Mouse (Mus musculus): ENCODE results near the gene Tmem256.
A peak's percentile ranks its signal among the peaks of the same experiment; 100 is the strongest.
"Not testable (repeated sequence)": the region's sequence is repeated elsewhere in the genome, so short reads cannot be mapped to it uniquely, and the experiment has no call there.

Gene Tmem256

DNA sequence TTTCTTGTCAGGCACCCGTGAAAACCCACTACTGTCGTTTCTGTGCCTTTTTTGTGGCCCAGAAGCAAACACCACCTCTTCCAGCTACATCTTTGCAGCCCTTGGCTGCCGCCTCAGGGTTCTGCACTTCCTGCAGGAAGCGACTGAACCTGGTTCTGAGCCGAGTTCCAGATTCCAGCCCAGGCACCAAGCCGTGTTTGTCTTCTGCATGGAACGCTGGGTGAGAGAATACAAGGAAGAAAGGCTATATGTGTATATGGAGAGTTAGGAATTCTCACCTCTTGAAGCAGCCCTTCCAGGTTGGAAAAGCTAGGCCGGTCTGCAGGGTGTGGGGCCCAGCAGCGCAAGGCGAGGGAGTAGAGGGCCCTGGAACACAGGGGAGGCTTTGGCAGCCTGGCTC, 16.4 kb downstream of the Tmem256 start:
- DNase-seq (ENCODE audit: low spot score in 2 of 2): no peak

DNA sequence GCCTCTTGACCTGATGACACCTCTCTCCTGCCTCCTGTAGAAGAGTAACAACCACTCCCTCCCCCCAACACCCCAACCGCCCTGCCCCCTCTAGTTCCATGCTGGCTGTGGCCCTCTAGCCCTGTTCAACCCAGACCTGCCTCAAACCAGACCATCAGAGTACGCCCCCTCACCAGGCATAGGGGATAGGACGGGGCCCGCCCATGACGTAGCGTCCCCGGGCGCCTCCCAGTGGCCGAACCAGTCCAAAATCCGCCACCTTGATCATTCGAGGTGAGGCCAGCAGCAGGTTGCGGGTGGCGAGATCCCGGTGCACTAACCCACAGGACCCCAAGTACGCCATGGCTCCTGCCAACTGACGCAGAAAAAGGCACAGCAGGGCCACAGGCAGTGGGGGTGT, 17.0 kb downstream of the Tmem256 start:
- no peak for DNase-seq (ENCODE audit: low spot score in 2 of 2)

DNA sequence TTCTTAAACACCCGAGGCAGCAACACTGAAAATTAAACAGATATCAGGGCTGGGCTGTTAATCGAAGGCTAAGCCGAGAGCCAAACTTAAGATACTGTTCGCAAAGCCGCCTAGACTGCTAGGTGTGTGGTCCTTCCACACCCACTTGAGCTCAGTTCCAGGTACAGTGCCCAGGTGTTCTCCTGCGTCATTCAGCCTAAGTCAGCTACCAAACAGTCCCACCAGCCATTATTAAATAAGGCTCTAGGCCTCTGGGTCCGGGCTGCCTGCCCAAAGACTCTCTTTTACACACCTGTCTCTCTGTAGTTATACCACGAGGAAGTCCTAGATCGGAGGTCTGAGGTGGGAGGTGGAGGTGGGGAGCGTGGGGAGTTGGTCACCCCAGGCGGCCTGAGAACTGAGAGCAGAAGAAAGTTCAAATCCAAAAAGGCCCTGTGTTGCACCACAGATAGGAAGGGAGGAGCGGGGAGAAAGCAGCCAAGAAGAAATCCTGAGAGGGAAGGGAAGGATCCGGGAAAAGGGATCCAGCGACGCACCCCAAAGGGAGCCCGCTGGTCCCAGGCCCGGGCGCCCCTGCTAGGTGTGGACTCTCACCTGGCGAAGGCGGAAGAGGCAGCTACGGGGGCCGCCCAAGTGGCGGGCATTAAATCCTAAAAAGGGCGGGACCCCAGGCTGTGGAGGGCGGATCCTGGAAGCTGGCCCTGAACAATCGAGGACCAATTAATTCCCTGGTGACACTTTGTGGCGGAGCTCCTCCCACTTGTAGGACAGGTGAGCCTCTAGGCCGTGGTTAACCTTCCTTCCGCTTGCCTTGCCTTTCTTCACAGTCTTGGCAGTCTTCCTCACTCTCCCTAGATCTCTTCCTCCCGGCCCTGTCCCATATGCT, 20.0 kb downstream of the Tmem256 start, which contains the start of gene Tnk1:
TSS of gene Tnk1 (minus strand) at position 618 of the 886 bp plus-strand sequence.
- DNase-seq (ENCODE audit: low spot score in 2 of 2): no peak

DNA sequence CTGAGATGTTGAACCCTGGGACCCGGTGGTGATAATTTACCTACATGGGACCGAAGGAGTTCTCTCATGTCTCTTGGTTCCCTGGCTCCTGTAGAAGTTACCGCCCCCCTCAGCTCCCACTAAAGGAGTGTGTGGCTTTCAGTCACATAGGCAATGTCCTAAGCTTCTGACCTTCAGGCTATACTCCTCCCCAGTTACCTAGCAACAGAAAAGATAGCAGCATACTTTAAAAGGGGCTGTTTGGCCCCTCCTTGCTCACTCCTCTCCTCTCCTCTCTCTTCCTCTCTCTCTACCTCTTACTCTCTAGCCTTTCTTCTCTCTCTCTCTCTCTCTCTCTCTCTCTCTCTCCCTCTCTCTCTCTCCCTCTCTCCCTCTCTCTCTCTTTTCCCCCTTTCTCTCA, 25.4 kb downstream of the Tmem256 start:
- DNase-seq (ENCODE audit: low spot score in 2 of 2): not testable (repeated sequence)

DNA sequence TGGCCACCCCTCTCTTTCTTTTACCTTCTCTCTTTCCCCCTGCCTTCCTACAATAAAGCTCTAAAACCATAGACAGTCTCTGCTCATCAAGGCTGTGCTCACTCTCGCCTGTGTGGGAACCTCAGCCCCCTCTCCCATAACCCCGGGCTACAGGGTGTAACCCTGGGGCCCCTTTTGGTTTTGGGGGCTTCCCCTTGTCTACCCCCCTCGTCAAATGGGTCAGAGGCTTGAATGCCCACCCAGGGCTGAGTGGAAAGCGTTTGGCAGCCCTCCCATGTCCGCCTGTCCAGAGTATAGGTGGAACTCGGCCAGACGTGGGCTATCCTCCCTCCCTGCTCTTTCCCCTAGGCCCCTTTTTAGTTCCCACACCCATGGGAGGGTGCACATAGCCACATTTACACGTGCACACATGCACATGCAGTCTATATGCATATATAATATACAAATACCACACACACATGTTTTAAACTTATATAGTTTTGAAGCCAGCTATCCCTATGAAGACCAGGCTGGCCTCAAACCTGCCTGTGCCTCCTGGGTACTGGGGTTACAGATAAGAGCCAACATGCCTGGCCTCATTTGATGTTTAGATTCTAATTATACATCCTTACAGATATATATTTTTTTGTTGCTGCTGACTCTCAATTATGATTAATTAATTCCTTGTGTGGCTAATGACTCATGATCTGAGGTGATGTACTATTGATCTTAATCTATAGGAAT, 26.0 kb downstream of the Tmem256 start:
- no peak for DNase-seq (ENCODE audit: low spot score in 2 of 2)

DNA sequence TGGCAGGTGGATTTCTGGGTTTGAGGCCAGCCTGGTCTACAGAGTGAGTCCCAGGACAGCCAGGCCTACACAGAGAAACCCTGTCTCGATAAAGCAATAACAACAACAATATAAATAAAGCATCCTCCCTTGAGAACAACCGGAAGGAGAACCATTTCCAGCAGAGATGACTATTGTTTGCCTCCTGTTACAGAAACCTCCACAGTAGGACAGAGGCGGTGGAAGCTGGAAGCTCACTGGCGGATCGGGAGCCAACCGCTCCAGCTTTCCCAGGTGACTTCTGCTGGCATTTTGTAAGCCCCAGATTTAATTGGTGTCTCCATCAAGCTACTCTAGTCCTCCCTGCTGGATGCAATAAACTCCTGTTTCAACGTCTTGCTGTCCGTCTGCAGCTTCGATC, 27.2 kb downstream of the Tmem256 start:
- DNase-seq (ENCODE audit: low spot score in 2 of 2): no peak

DNA sequence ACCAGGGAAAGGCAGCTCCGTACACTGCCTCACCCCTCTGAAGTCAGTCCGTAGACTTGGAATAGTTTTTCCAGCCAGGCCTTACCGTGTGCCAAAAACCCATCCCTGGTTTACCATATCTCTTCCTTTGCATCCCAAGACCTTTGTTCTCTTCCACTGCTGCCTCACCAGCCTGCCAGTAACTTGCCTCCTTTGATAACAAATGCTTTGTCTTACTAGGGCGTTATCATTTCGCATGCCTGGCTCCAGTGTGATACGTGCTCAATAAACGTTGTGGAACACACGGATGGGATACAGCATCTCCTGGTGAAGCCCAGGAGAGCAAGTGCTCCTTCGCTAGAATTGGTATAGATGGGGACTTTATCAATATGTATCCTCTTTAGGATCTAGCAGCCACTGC, 29.0 kb downstream of the Tmem256 start:
- no peak for DNase-seq (ENCODE audit: low spot score in 2 of 2)

DNA sequence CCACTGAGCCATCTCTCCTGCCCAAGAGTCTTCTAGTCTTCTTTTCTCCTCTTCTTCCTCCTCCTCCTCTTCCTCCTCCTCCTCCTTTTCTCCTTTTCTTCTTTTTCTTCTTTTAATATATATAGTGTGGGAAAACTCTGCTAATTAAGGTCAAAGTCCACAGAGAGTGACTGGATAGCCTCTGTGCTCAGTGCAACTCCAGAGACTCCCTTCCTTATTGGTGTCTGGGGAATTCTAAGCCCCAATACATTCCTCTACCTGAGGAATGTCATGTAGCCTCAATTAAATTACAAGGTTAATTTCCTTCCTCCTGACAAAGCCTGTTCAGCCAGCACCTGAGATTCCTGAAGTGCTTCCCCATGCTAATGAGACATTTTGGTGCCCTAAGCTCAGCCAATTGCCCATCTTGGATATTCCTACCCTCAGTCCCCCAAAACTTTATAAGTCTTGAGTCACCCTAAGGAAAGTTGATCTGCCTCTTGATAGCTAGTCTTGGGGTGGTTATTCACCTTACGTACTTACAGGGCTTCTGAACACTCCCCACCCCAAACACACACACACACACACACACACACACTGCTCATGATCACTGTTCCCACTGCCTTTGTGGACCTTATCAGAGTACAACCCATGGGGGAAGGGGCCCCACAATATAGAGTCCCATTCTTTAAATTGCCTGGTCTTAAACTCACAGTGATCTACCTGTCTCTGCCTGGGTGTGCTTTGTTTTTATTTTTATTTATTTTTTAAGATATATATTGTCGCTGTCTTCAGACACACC, 32.2 kb downstream of the Tmem256 start:
- DNase-seq (ENCODE audit: low spot score in 2 of 2): no peak

DNA sequence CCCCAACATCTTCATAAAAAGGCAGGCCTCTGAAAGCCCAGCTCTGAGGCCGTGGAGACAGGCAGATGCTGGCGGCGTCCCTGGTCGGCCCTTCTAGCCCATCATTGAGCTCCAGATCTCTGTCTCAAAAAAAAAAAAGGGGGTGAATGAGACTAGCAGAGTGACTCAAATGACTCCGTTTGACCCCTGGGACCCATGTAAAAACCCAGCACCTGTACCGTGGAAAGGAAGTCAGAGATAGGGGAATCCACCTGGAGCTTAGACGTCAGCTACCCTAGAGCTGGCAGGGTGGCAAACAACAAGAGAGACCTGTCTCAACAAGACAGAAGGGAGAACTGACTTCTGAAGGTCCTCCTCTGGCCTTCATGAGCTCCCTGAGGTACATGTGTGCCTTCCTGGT, 33.5 kb downstream of the Tmem256 start:
- DNase-seq (ENCODE audit: low spot score in 2 of 2): no peak

DNA sequence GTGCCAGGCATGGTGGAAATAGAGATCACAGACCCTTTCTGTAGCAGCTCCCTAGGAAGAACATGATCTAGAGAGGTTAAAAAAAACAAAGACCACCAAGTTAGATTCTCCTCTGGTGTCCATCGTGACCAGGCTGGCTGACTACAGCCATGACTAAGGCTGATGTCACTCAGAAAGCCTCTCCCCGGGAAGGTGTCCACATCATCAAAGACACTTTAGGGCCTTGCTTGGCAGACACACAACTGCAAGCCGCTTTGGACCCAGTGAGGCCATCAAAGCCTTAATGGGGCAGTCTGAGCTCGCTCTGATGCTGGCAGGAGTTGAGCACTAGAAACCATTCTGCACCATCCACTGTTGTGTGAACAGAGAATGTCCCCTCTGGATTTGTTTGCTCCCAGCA, 34.1 kb downstream of the Tmem256 start:
- no peak for DNase-seq (ENCODE audit: low spot score in 2 of 2)

DNA sequence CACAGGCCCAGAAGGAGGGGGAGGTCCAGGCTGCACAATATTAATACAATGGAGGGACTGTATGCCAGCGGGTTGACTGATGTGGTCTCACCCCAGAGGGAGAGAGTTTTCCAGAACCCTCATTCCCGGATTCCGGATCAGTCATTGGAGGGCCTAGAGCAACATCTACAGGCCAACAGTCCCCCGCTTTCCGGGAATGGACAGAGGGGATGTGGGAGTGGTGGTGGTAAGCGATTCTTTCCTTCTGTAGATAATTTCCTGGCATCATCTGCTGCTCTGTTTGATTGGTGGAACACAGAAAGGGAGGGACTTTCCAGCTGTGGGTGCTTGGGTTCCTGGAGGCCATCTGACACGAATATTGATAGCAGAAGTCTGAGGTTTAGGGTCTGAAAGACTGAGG, 37.9 kb downstream of the Tmem256 start:
- DNase-seq (ENCODE audit: low spot score in 2 of 2): no peak

DNA sequence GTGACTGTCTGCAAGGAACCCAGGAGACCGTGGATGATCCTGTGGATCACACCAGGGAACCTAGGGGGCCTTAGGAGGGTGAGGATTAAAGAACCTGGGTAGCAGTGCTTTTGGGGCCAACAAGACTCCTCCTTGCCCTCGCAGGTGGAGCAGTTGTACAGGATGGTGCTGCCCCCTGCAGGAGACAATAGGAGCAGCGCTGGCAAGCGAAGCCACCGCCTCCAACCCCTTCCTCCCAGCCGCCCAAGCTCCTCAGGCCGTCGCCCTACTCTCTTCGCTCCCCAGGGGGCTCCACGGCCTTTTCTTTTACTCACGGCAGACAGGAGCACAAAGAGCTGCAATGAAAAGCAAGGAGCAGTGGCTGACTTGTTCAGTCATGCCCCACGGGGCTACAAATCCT, 38.6 kb downstream of the Tmem256 start:
- peak; percentile 79 to 87 for DNase-seq (ENCODE audit: low spot score in 2 of 2)

DNA sequence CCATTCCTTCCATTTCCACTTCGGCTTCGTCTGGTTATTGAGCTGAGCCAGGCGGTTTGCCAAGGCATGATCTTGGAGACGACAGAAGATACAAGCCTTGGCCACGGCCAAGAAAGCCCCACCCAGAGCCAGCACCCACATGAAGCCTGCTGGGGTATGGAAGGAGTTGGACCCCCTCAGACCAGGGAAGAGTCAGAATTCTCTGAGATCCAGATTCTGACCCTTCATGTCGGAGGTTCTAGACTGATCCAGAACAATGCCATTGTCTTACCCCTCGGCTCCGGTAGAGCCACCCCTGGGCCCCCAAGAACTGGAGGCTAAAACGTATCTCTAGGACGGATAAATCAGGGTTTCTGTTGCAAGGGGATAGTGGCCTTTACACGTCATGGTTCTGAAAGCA, 39.6 kb downstream of the Tmem256 start, which contains the start of gene Tmem95:
TSS of gene Tmem95 (minus strand) at position 141 of the 400 bp plus-strand sequence.
- DNase-seq (ENCODE audit: low spot score in 2 of 2): no peak

DNA sequence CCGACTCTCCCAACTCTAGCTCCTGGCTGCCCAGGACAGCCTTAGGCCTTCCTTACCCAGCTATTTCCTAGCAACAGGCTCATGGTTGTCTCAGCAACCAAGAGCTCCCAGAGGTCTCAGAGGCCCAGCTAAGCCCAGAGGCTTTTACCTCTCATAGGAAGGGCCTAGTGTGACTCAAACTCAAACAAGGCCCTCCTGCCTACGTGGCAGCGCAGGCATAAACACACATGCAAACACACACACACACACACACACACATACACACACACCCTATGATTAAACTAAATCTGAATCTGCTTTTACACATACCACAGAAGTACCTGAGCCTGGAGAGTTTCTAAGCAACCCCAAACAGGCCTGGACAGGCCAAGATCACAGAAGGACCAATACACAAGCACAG, 40.1 kb downstream of the Tmem256 start:
- no peak for DNase-seq (ENCODE audit: low spot score in 2 of 2)

DNA sequence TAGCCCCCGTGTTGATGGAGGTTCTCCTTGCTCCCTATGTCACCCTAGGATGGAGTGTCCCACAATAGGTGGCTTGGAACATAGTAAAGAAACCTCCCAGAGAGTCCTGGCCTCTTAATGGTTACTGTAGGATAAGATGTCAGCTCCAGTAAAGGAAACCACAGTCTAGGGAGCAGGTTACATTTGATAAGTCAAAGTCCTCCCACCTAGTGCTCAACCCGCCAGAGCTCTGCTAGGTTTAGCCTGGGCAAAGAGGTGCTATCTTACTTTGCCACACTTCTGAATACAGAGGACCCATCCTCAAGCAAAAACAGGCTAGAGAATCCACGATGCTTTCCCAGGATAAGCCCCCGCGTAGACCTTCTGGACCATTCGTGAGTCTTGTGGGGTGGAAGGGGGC, 40.6 kb downstream of the Tmem256 start:
- DNase-seq (ENCODE audit: low spot score in 2 of 2): no peak

DNA sequence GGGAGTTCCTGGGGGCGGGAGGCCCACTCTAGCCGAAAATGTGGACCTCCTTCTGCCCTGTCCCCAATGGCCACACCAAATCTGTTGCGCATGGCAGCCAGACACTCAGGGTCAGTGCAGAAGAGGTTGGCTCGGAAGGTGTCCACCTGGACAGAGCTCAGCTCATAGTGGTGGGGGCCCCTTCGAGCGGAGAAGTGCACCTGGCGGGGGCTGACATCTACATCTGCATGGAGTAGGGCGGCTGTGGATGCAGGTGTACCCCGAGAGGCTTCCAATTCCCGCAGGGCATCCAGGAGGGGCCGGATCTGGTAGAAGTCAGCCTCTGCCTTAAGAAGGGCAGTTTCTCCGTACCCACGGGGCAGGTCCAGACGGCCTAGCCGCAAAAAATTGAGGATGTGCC, 41.4 kb downstream of the Tmem256 start:
- no peak for DNase-seq (ENCODE audit: low spot score in 2 of 2)

DNA sequence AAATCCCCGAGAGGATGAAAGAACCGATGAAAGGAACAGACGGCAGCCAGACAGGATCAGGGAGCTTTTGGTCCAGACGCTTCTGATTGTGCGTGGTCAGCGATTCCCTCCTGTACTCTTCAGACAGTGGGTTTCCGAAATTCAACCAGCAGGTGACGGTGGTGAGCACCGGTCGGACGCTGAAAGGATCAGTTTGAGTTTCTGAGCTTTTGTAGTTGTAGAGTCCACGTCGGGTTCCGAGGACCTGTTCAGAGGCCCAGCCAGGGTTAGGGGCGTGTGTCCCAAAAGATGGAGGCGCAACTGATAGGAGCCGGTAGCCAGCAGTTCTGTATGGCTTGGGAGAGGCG, 42.2 kb downstream of the Tmem256 start:
- peak; percentile 61 to 69 for DNase-seq (ENCODE audit: low spot score in 2 of 2)

DNA sequence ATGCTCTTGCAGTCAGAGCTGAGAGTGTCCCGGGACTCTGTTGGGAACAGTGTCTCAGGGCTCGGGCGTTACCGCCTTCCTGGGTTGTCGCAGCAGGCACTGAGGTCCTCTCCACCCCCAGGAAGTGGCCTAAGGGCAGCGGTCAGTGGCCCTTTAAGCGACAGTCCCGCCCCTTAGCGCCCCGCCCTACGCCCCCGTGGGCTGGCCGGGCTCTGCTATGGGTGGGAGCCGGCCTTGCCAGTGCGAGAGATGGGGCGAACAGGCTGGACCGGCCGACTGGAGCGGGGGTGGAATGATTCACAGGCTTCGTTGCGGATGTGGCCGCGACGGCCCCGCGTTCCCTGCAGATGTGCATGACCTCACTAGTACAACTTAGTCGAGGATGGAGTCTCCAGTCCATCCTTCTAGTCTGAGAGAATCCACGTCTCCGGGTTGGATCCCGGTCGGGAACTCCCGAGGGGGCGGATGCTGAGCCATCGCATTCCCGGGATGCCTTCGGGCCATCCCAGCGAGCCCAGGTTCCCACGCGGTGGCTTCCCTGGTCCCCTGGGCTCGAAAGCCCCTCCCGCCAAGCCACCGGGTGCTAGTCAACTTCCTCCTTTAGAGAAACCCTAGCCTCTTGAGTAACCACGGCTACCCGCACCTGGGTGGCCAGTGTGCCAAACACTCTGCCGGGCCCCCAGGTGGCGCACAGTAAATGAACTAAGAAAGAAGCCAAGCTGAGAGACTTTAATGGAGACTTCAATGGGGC, 42.7 kb downstream of the Tmem256 start, which contains the start of gene Kctd11:
TSS of gene Kctd11 (minus strand) at position 554 of the 751 bp plus-strand sequence.
- DNase-seq (ENCODE audit: low spot score in 2 of 2): peak; percentile 76 to 77

DNA sequence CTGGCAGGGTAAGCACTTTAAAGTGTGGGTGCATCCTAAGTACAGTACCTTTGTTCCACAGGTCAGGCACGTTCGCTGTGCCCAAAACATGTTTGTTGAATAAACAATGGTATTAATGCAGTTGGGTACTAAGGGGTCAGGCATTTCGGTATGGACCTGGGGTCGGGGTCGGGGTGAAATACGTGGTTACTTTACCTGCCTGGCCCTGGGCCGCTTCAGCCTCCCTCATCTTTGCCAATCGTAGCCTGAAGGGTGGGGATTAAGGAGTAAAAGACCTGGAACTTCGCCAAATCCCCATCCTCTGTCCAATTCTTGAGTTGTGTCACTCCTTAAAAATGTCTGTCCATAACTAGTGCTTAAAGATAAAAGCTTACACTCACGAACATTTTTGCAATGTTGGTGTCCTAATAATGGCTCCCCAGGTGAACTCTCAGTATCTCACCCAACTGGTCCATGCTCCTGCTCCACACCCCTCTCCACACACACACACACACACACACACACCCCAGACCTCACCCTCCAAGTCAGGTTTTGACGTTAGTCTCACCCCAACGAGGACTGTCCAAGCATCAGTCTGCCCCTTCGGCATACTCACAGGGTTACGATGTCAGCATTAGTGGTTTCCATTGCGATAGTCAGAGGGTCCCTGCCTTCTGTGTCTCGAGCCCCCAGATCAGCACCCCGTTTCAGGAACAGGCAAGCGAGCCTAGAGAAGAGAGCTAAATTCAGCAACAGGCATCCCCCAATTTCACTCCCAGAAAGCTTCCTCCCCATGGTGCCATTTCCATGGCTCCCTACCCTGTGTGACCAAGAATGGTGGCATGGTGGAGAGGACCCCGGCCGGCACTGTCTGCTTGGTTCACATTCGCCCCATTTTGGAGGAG, 43.7 kb downstream of the Tmem256 start:
- DNase-seq (ENCODE audit: low spot score in 2 of 2): no peak

DNA sequence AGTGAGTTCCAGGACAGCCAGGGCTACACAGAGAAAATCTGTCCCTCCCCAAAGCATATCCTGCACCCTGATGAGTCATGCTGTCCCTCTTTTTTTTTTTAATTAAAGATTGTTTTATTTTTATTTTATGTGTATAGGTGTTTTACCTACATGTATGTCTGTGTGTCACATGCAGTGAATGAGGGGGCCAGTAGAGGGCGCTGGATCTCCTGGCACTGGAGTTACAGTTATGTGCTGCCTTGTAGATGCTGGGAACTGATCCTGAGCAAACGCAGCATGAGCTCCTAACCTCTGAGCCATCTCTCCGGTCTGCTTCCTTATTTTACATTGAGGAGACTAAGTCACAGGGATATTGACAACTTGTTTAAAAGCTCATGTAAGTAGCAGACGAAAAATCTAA, 44.8 kb downstream of the Tmem256 start:
- DNase-seq (ENCODE audit: low spot score in 2 of 2): no peak
